Mouse (Mus musculus) right cerebral cortex, adult 18-20 months (tissue): ENCODE data around the gene Elmo2.

Experiments
- DNase-seq: peaks from one replicate; pipeline ENCODE4 v3.0.0; 2022; ENCODE audit warnings: mixed read lengths

Gene Elmo2

GRCm38 (mm10) chr2:165288315-165289031 is 37.8 kb downstream of the Elmo2 start:
- peak; percentile 90 for DNase-seq

GRCm38 (mm10) chr2:165287202-165287984 is 38.9 kb downstream of the Elmo2 start, which contains the start of gene Slc35c2:
Gene Slc35c2 (minus strand): TSS chr2:165287869.
- peak; percentile 95 for DNase-seq

GRCm38 (mm10) chr2:165286361-165287201 is 39.7 kb downstream of the Elmo2 start:
- DNase-seq: peak; percentile 63

DNA sequence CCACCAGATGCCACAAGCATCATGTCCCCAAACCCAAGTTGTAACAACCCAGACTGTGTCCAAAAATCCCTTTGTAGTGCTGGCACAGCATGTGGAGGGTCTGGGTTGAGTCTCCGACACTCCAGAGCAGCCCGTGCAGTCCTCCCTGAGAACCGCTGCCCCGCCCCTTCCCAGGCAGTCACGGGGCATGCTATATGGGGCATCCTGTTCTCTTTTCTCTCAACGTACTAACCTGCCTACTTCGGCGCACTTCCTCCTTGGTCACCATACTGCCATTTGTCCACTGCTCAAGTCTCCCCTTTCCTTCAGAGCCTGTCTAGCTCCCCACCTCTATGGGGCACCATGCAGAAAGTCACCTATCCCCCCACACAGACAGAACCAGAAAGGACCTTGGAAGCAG is 40.7 kb downstream of the Elmo2 start:
- no peak for DNase-seq

- no peak for DNase-seq
Observed at GRCm38 (mm10) chr2:165285034-165285433, 41.2 kb downstream of the Elmo2 start.

- DNase-seq: no peak
Observed at GRCm38 (mm10) chr2:165284377-165284776, 41.9 kb downstream of the Elmo2 start.

DNA sequence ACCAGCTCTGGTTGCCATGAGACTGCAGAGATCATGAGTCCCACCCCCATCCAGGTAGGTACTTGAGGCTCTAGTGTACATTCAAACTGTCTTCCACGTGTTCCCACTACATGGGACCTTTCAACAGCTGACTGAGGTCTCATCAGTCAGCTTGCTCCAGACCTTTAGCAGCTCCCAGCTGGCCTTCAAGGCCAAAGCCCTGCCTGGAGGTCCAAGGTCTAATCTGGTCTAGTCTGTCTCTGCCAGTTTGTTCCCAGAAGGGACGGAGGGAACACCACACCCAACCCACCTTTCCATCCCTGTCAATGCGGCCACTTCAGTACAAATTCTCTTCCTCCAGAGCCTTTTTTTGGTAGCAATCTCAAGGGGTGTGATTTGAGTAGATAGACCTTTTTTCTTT is 42.6 kb downstream of the Elmo2 start:
- no peak for DNase-seq

DNA sequence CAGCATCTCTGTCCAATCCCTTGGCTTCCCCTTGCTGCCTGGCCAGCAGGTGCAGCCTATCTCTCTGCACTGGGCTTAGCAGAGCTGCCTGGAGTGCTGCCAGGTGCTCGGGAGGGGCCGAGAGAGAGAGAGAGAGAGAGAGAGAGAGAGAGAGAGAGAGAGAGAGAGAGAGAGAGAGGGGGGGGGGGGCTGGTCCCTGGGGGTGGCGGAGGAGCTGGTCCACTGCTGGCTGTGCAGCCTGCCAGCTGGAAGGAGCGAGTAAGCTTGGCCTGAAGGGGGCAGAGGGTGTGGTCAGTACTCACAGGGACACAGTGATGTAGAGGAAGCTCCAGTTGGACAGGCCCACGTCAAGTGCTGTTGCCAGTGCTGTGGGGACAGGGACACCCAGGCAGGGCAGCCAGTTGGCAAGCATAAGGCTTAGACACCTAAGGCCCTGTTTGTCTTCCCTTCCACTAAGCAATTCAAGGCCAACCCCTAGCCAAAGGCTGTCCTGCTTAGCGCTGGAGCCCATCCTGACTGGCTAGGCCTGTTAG is 44.4 kb downstream of the Elmo2 start:
- no peak for DNase-seq

DNA sequence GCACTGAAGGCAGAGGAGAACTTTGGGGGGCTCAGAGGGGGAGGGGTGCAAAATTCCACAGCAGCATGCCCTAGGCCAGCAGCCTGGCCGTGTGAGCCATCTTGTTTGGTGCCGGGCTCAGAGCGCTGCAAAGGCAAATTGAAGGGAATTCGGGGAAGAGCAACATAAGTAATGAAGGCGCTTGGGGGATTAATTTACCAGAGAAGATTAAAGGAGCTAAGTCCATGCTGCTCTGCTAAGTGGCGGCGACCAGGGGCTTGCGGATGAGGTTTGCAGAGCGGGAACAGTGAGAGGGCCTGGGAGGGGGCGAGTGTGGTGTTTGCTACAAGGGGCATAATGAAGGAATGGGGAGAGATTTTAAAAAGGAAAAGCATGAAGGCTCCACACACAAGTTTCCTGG is 46.9 kb downstream of the Elmo2 start:
- no peak for DNase-seq

- no peak for DNase-seq
Observed at GRCm38 (mm10) chr2:165277188-165277740, 49.0 kb downstream of the Elmo2 start.

- peak; percentile 84 for DNase-seq
Observed at GRCm38 (mm10) chr2:165275824-165276223, 50.5 kb downstream of the Elmo2 start.

GRCm38 (mm10) chr2:165275124-165275640 is 51.1 kb downstream of the Elmo2 start:
- DNase-seq: no peak

DNA sequence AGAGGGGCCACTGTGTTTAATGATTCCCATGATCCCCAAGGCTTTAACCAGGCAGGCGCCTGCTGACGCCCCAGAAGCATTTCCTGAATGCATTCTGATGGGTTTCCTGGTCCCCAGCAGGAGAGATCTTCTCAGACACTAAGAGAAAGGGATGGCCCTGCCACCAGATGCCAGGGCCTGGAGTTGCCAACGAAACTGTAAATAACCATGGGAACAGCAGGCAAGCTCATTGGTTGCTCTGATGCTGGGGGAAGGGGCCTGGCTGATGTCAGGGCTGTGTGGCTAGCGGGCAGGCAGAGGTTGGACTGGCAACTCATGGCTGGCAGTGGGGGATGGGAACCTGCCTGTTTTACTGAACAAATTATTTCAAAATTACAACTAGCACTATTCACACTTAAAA is 52.7 kb downstream of the Elmo2 start:
- DNase-seq: no peak

DNA sequence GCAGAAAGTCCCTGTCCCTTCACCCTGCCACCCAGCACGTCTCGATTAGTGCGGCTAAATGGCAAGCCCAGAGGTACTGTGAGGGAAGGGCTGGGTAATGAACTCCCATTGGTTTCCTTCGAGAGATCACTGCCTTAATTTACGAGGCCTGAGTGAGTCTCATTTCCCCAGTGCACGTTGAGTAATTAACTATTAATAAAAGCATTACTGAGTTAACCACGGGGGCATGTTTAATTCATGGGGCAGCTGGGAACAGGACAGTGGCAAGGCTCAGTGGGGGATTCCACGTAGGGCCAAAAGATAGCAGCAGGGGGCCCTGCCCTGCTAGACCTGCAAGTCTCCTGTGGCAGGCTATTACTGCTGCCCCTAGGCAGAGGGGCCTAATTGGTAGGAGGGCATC is 55.0 kb downstream of the Elmo2 start:
- DNase-seq: no peak

DNA sequence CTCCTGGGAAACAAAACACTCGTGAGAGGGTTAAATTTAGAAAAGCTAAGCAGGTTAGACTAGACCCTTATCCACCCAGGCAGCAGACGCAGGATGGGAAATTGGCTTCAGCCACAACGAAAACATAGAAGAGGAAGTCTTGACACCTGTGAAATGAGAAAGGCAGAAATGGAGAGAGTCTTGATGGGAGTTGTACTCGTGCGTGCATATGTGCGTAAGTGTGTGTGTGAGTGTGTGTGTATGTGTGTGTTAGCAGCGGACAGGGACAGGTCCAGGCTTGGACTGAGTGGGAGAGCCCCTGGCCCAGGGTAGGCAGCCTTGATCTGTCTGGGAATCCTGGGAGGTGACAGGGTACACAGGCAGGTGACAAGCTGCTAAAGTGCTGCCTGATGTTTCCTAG is 55.4 kb downstream of the Elmo2 start:
- no peak for DNase-seq

DNA sequence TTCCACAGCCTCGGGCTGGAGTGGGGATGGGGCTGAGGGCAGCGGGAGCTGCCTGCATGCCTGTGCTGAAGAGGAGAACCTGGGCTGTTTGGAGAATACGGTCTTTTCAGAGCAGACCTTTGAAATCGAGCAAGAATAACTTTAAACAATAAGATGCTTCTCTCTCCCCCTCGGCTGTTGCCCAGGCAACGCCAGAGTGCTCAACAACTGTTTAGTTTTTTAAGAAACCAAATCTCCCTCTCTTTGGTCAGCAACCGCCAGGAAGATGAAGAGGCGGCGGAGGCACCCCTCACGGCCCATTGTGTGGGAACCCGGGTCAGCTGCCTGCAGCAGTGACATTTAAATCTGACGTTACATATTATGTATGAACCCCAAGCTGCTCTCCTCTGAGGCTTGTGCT is 59.5 kb downstream of the Elmo2 start:
- peak; percentile 33 for DNase-seq

DNA sequence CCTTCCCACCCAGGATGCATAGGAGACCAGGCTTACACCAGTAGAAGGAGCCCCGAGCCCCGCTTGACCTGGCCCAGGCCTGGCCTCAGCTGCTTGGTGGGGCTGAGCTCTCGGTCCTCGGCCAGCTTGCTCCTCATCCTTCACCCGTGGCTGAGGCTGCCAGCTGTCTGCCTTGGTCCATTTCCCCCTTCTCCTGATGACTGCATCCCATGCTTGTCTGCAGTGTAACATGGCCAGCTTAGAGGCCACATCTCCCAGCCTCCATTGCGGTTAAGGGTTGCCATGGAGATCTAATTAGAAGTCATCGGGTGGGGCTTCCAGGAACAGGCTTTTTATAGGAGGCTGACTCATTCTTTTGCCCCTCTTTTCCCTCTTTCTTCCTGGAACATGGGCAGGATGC is 62.4 kb downstream of the Elmo2 start:
- no peak for DNase-seq

DNA sequence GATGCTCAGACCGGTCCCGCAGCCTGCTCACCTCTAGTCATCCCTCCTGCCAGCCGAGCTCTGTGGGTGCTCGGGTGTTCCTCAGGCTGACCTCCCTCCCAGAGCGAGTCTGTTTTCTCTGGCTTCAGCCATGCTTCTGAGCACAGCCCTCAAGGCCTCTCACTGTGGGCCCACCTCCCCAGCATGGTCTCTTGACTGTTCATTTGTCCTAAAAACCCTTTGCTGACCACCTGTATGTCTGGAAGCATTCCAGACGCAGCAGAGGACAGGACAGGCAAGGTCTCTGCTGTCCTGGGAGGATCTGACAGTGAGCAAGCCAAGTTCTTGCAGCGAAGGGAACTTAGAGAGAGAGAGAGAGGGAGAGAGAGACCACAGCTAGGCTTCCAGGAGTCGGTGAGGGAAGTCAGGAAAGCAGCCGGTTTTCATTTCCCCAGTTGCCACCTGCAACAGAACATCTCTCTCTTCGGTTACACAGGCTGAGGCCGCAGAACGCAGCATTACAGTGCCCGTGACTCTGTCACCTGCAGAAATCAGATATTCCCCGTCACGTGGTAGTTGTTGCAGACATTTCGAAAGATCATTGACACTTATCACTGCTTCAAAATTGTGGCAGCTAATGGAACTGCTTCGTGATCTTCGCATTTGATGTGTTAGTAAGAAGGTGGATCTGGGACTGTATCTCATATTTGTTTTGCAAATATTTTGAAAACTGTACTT is 63.8 kb downstream of the Elmo2 start:
- DNase-seq: no peak

DNA sequence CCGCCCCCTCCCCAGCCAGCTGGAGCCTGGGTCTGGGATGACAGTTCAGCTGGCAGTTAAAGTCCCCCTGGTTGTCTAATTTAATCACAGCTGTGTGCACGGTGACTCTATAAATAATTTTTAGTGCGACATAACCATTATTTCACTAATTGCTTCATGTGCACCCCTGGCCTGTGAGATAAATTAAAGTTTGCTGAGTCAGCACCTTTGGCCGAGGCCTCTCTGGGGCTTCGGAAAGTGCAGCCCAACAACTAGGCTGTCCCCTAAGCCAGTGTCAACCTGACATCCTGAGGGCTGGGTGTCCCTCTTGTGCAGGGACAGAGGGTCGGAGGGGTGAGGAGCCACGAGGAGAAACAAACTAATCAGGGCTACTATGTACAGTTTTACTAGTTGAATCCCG is 66.4 kb downstream of the Elmo2 start:
- no peak for DNase-seq

- DNase-seq: no peak
Observed at GRCm38 (mm10) chr2:165258321-165258720, 68.0 kb downstream of the Elmo2 start.

DNA sequence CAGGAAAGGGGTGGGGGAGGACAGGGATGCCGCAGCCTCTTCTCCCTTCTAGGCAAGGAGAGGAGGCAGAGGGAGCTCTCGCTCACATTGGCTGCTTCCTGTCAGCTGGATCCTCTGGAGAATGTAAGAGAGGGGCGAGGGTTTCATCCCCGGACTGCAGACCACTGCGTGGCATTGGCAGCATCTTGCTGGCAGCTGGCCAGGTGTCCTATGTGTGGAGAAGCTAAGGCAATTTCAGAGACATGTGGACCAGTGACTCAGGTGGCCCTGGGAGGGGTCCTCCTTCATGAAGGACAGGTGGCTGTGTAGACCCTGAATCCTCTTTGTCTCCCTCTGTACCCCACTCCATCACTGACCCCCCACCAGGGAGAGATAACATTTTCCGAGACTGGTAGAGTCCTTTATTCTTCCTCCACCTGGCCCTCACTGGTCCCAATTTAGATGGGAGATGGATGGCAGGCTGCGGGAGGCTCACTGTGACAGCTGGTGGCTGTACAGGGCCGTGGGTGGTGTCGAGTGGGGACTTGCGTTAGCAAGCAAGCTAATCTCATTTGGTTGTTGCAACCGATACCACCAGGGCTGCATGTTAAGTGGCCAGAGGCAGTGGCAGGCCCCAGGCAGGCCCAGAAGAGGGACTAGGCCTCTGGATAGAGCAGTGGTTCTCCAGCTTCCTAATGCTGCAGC is 69.0 kb downstream of the Elmo2 start:
- peak; percentile 80 for DNase-seq
